Mouse (Mus musculus): Measurements from ENCODE around the gene Soga1.

DNA sequence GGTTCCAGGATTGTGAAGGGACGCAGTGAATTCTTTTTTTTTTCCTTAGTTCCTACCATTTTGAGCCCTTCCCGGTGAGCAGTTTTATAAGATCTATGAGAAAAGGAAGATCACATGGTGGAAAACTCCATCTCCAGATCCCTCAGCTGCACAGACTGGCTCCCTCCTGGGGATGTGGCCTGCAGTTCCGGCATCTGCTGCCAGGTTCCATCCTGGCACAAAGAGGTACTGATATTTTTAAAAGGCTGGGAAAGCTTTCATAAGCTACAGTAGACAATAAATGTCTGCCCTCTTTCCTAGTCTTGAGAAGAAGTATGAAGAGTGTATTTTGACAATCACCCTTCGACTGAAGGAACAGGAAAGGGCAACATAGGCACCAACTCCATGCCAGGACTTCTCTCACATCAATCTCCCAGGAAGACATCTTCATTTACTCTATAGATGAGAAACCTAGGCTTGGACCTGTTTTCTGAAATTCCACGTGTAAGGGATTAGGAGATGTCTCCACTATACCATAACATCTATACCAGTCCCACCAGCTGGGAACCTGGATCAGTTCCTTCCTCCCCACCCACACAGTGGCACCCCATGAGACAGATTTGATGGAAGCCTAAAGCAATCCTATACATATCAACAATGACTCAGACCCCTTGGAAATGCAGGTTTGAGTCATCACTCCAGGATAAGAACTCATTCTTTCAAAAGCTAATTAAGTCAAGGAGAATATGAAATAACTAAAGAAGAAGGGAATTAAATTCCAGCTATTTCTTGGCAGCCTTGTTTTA is 105.5 kb downstream of the Soga1 start:
- TF ChIP-seq POLR2A (IDR thresholded peaks at IDR 0.05; ENCODE audit: low read depth, low read length), result no peak
- no peak for TF ChIP-seq CTCF (IDR thresholded peaks at IDR 0.05; ENCODE audit: extremely low read depth, insufficient read length, insufficient replicate concordance, low read depth, low read length)

Data from small intestine, adult 2 months (tissue).